Mouse (Mus musculus) cortical plate, adult 2 months (tissue): ENCODE data around the gene Enthd1. TPM values are rescaled to one million over a fixed set of nuclear protein-coding genes. Genes with fewer than 3 reads are reported as not detected.
"Not testable (repeated sequence)": the region's sequence is repeated elsewhere in the genome, so short reads cannot be mapped to it uniquely, and the experiment has no call there.

ENCODE experiments used
- H3K27ac ChIP-seq: fragments of 200-500 bp; 2 replicates; pipeline ENCODE4 v1.5.1; 2012; ENCODE audit warnings: low read length, control low read depth, inconsistent platforms; ENCODE audit not compliant: insufficient read depth
- H3K4me1 ChIP-seq: fragments of 200-500 bp; 2 replicates; pipeline ENCODE4 v1.6.1; 2011; ENCODE audit warnings: low read length; ENCODE audit not compliant: control insufficient read depth, insufficient read depth
- H3K4me3 ChIP-seq: fragments of 200-500 bp; 2 replicates; pipeline ENCODE4 v1.5.1; 2011; ENCODE audit warnings: mild to moderate bottlenecking, low read length, control low read depth; ENCODE audit not compliant: insufficient read depth
- CTCF ChIP-seq: fragments of 200-500 bp; IDR thresholded peaks from 2 replicates; pipeline ENCODE4 v1.5.1; 2011; ENCODE audit warnings: mild to moderate bottlenecking, control low read depth, low read length; ENCODE audit not compliant: insufficient read depth; ENCODE audit errors: extremely low read depth
- POLR2A ChIP-seq: fragments of 200-500 bp; IDR thresholded peaks from 2 replicates; pipeline ENCODE4 v1.6.1; 2011; ENCODE audit warnings: mild to moderate bottlenecking, low read length, control low read depth; ENCODE audit not compliant: insufficient read depth; ENCODE audit errors: extremely low read depth
- polyA plus RNA-seq: library from polyadenylated mRNA; depleted of rRNA; stranded (reverse); fragments of >200 nt; gene quantifications from 2 replicates; pipeline ENCODE4 v1.2.3, GENCODE M21; 2012

The Enthd1 gene
- polyA plus RNA-seq, 1 experiment = not detected

DNA sequence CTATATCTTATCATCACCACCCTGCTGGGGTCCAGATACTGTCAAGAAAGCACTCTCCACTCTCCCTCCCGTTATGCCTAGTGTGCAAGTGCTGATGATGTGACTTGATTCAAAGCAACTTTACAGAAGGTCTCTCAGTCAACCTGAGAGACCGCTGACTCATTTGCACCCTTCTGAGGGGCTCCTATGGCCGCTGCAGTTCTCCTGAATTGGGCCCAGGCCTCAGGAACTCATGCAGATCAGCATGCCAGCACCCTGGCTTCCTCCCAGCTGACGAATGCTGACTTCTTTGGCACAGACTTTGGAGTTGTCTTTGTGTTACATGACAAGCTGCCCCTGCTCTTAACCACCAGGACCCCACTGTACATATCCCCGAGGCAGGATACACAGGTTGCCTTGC, 28.9 kb upstream of the Enthd1 start:
- no peaks in the 10 kb centered on the region for H3K4me1 ChIP-seq
- no peak for TF ChIP-seq POLR2A
- TF ChIP-seq CTCF = no peak
- H3K4me3 ChIP-seq = no peak overlapping the region
- H3K27ac ChIP-seq = no peak overlapping the region

DNA sequence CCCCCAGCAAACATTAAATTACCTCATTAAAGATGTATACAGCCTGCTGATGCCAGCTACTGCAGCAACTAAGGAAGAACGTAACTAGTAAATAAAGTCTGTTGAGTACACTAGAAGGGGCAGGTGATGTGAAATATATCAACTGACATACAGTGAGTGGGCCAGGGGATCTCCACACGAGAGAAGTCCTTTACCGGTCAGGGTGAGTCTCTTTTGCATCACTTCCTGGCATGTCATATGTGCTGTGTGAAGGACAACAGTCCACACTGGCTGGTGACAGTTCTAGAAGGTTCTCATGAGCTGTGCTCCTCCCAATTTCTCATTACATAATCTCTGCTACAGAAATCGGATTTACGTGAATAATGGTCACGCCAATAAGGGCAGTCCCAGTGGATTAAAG, 27.8 kb upstream of the Enthd1 start:
- Histone ChIP-seq H3K4me3 (no peak overlapping the region), H3K27ac (no peak overlapping the region), H3K4me1 (no peaks in the 10 kb centered on the region)
- TF ChIP-seq CTCF (no peak), POLR2A (no peak)

DNA sequence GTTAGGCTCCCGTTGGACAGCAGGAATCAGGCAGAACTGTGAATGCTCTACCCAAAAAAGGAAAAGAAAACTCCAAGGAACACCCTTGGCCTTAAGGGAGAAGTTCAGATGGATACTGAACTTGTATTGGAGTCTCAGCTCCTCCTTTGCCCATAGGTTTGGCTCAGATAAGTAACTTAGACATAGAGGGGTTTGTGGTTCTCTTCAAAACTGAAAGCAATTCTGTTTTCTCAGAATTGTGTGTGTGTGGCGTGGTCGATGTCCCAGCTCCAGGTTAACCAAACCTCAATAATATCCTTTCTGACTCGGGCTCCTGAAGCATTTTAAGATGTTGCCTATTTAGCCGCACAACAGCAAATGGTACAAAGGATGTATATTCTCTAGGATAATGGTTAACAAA, 25.7 kb upstream of the Enthd1 start:
- Histone ChIP-seq H3K27ac (no peak overlapping the region), H3K4me1 (no peaks in the 10 kb centered on the region), H3K4me3 (no peak overlapping the region)
- TF ChIP-seq CTCF = no peak
- TF ChIP-seq POLR2A = no peak

DNA sequence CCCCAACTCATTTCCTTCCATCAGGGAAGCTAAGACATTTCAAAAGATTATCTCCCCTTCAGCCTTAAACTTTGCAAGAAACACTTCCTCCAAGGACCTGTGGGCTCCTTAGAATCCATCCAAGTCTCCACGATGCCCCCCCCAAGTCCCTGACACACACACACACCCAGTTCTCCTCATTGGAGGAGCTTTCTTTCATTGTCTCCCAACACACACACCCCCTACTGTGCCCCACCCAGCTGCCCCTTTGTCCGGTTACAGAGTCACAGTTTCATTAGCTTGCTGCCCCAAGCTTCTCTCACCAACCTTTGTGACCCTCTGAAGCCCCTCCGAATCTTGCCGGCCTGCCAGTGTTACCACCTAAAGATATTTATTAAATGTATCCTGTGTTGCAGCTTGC, 21.3 kb upstream of the Enthd1 start:
- no peak for TF ChIP-seq POLR2A
- TF ChIP-seq CTCF = no peak
- Histone ChIP-seq H3K4me3 (no peak overlapping the region), H3K4me1 (no peaks in the 10 kb centered on the region), H3K27ac (no peak overlapping the region)

DNA sequence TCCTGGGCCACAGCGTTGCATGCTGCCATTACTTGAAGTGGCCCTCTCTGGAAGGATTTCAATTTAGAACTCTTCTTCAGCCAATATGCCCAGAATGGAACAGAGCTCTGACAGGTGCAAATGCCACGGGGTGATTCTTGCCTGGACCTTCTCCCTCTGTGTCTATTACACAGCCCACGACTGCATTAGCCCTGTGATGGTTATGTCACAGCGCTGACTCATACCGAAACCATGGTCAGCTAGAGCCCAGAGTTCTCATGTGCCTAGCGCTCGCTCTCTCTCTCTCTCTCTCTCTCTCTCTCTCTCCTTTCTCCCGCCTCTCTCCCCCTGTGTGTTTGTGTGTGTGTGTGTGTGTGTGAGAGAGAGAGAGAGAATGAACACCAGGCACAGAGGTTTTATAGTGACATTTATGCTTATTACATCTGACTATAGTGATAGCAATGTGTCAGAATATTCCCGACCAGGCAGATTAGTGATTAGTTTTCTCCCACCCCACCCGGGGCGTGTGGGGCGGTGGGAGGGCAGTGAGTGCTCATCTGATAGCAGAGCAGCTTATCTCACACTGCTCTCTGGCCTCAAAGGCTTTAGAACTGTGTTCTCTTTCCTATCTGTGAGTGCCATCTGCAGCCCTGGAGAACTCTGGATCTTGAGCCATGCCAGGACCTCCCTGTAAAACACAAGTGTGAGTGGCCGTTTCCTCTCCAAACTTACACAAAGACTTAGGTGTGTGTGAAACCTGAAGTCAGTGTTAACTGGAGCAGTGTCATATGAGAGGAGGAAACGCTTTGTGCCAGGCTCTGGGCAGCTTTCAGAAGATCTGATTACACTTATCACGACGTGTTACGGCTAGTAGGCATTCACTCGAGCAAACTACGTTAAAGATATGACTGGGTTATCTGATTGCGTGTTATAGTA, 17.9 kb upstream of the Enthd1 start:
- Histone ChIP-seq H3K4me1 (no peaks in the 10 kb centered on the region), H3K27ac (no peak overlapping the region), H3K4me3 (no peak overlapping the region)
- no peak for TF ChIP-seq POLR2A
- no peak for TF ChIP-seq CTCF

DNA sequence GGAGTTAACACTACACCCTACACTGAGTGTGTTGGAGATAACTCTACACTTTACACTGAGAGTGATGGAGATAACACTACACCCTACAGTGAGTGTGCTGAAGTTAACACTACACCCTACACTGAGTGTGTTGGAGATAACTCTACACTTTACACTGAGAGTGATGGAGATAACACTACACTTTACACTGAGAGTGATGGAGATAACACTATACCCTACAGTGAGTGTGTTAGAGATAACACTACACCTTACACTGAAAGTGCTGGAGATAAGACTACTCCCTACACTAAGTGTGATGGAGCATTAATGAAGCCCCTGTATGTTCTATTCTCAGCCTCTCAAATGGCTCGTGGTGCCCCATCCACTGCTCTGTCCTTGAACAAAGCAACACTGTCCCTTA, 15.6 kb upstream of the Enthd1 start:
- not testable (repeated sequence) for H3K4me3 ChIP-seq, H3K27ac ChIP-seq, H3K4me1 ChIP-seq

DNA sequence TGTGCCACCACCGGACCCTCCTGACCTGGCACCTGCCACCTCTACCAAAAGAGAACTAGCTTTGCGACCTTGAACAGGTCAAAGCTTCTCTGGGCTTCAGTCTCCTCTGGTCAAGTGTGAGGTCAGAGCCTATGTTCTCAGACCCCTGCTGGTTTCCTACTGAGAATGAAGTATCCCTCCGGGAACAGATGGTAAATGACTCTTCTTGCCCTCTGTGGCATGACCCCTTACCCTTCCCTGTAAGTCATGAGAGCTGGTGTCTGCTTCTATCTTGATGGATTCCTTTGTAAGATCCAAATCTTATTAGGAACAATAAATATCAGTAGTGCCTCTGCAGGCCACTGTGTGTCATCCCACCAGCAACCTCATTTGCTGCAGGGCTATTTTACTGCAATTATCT, 14.2 kb upstream of the Enthd1 start:
- Histone ChIP-seq H3K4me3 (no peak overlapping the region), H3K4me1 (no peaks in the 10 kb centered on the region), H3K27ac (no peak overlapping the region)
- TF ChIP-seq CTCF (no peak), POLR2A (no peak)

DNA sequence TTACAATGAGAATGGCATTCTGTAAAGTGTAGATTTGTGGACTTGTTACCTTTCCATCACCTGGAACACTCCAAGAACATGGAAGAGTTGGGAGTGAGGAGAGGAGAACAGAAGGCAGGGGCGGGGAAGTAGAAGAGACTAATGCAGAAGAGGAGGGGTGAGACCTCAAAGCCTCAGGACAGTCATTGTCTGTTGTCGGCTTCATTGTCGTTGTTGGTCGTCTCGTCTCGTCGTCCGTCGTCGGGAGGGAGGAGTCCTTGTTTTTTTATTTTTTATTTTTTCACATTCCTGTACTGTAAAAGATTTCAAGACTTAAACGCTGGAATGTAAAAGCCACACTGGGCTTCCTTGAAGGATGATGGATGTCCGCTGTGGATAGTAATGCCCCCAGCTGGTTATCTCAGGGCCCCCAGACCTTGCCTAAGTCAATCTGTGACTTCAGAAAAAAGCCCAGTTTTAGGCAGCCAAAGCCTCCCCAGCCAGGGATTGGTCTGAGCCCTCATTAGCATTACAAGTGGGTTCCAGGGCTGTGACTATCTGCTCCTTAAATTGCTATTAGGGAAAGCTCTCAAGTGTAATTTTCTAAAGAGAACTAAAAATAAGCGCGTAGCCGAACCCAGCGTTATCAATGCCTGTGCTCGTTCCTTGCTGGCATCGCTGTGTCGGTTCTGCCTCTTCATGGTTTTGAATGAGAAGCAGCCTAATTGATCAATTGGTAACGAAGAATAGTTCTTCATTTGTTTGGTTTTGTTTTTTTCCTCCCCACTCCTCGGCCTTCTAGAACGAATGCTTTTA, 12.4 kb upstream of the Enthd1 start:
- Histone ChIP-seq H3K4me1 (no peaks in the 10 kb centered on the region), H3K4me3 (no peak overlapping the region), H3K27ac (no peak overlapping the region)
- TF ChIP-seq CTCF (no peak), POLR2A (no peak)

DNA sequence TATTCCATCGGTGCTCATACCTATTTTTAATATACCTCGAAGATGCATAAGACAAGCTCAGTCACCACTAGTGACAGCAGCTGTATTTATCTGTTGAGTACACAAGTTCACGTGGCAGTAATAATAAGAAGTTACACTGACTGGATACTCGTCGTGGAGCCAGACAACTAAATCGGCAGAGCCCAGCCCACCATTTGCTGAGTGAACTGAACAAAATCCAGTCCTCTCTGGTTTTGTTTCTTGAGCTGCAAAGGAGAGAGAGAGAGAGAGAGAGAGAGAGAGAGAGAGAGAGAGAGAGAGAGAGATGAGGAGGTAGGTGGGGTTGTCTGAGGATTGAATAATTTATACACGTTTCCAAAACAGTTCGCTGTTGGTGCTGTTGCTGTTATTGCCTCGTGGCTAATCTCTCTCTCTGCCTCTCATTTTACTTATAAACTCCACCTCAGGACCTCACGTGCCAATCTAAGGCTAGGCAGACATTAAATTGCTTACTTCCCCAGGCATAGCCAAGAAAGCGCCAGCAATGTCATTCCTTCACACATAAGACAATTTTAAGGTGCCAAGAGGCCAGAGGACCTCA, 11.5 kb upstream of the Enthd1 start:
- no peaks in the 10 kb centered on the region for H3K4me1 ChIP-seq
- TF ChIP-seq CTCF = no peak
- no peak for TF ChIP-seq POLR2A
- H3K4me3 ChIP-seq = no peak overlapping the region
- no peak overlapping the region for H3K27ac ChIP-seq

DNA sequence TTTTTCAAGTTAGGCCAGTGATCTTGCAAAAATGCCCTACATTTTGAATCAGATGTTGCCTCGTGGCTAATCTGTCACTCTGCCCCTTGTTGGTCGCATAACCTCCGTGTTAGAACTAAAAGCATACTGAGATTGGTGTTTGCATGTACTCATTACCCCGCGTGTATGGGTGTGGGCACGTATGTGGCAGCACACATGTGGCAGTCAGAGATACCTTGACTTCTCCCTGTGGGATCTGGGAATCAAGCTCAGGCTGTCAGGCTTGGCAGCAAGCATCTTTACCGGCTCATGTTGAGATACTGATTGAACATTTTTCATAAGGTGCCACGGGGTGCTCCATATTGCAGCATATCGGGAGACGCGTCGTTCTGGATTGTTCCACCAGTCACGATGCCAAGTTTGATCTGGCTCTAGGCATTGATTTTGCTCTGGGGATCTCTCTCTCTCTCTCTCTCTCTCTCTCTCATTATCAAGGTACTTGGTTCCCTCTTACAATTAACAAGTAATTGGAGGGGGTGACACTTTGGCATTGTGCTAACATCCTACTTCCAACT, 10.9 kb upstream of the Enthd1 start:
- Histone ChIP-seq H3K4me3 (no peak overlapping the region), H3K27ac (no peak overlapping the region), H3K4me1 (no peaks in the 10 kb centered on the region)
- TF ChIP-seq POLR2A (no peak), CTCF (no peak)
